Mouse (Mus musculus): ENCODE results near the gene Gm28998. TPM values are rescaled to one million over a fixed set of nuclear protein-coding genes. Genes with fewer than 3 reads are reported as not detected.
"Not testable (repeated sequence)": the region's sequence is repeated elsewhere in the genome, so short reads cannot be mapped to it uniquely, and the experiment has no call there.

Gene Gm28998
- total RNA-seq (2021), result not detected

DNA sequence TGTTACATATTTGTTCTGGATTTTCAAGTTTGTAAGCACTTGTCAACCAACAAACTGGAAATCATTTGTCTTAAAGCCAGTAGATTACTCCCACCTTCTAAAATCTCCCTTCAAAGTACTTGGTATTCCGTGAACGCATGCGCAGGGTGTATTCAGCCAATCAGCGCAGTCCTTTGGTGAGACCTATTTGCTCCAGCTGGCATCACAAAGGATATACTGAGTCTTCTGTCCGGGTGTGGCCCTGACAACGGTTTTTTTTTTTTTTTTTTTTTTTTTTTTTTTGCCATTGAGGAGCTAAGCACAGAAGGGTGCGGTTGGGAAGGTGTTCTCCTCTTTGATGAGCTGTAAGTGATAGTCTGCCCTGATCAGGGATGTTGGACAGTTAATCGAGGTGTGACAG lies at the start of gene Gm28998:
Gene Gm28998, plus strand, starts transcription at position 301 of the 400 bp plus-strand sequence.
- intact Hi-C loops (cut with DNase I); DNase-seq: not testable (repeated sequence)

Other genes starting within 250 kb of the Gm28998 start
- gene Gm21244, start 84.5 kb upstream of the Gm28998 start, total RNA-seq (2021), result not detected
- gene Gm21788, start 151.2 kb downstream of the Gm28998 start, total RNA-seq (2021), result not detected

All from heart, postnatal 10 days (tissue).